Mouse (Mus musculus) spleen, adult 2 months (tissue): ENCODE data around the gene Tbc1d20.

Experiments
- CTCF ChIP-seq: fragments of 200-500 bp; IDR thresholded peaks from 2 replicates; pipeline ENCODE4 v1.5.1; 2011; ENCODE audit warnings: mild to moderate bottlenecking, inconsistent platforms; ENCODE audit not compliant: insufficient read depth, insufficient read length, insufficient replicate concordance; ENCODE audit errors: extremely low read depth
- POLR2A ChIP-seq: fragments of 200-500 bp; IDR thresholded peaks from 2 replicates; pipeline ENCODE4 v1.6.1; 2011; ENCODE audit warnings: low read depth, low read length, inconsistent platforms

DNA sequence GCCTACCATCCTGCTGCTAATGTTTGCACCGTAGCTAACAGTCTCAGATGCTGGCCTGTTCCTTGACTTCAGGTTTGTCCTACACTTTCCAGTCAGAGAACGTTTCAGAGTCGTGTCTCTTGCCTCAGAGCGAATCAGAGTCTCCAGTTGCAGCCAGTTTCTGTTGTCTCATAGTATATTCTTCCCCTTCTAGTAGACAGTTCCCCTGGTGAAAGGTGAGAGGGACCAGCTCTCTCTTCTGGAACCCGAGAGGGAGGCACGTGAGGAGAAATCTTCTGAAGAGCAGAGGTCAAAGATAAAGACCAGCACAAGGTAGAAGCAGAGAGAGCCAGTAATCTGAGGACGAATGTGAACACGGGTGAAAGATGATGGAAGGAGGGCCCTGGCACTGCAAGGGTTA is 5.6 kb upstream of the Tbc1d20 start:
- TF ChIP-seq CTCF (no peak), POLR2A (no peak)
